Mouse (Mus musculus) right cerebral cortex, postnatal 4 days (tissue): Measurements from ENCODE around the gene Olfr1030.
"Not testable (repeated sequence)": the region's sequence is repeated elsewhere in the genome, so short reads cannot be mapped to it uniquely, and the experiment has no call there.

ENCODE experiments used
- DNase-seq: peaks from one replicate; pipeline ENCODE4 v3.0.0-alpha.2; 2022

The Olfr1030 gene

GRCm38 (mm10) chr2:85978976-85979375, at the start of gene Olfr1030:
Olfr1030 (plus strand) TSS chr2:85979276.
- no peak for DNase-seq

DNA sequence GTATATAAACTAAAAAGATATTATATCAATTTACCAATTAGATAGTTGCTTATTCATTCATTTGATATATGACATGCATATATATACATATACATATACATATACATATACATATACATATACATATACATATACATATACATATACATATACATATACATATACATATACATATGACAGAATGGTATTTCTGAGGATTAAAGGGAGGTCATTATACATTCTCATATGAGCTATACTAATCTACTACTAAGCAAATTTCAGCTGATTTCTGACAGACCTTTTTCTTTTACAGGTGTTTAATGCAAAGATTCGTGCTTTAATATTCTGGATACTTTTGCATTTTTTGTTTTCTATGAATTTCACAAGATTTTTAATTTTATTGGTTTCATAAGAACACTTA, 28.9 kb upstream of the Olfr1030 start, which contains the start of gene Olfr1028:
Gene Olfr1028, plus strand, starts transcription at position 301 of the 400 bp plus-strand sequence.
- DNase-seq: no peak

- DNase-seq: no peak
These were observed 5.5 kb upstream of the Olfr1030 start, which contains the start of gene Olfr1029 for GRCm38 (mm10) chr2:85973595-85973994. Olfr1029 (plus strand) TSS chr2:85973895.

DNA sequence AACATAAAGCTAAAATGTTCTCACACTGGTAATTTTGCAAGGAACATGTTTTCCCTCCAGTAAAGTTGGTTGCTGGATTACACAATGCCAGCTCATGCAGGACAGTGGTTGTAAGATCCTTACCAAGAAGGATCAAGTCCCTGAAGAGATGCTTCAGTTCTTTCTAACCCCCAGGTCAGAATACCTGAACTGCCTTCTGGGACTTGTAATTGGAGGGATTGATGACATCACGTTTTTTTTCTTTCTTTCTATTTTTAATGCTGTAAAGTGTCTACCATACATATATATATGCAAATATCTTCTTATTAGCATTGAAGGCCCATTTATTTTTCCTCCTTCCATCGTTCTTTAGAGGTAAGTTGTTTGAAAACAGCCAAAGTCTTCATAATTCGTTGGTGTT, 10.9 kb downstream of the Olfr1030 start, which contains the start of gene Olfr1031:
Gene Olfr1031, plus strand, starts transcription at position 301 of the 400 bp plus-strand sequence.
- DNase-seq: no peak

- no peak for DNase-seq
These were observed 26.2 kb downstream of the Olfr1030 start, which contains the start of gene Olfr1032 for GRCm38 (mm10) chr2:86005240-86005639. Olfr1032 (plus strand) TSS chr2:86005540.

DNA sequence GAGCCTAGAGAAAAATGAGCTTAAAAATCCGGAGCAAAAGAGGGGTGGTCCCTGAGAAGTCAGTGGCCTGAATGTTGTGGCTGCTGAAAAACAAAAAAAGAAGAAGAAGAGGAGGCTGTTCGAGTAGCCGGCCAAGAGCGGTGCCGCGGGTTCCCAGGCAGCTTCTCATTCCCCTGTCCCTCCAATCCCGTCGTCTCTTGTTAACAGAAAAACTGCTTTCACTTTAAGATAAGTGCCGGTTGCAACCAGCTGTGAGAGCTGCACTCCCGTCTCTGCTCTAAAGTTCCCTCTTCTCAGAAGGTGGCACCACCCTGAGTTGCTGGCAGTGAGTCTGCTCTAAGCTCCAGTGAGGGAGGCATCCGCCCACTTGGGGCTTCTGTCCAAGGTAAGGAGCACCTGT, 41.3 kb downstream of the Olfr1030 start, which contains the start of gene Olfr1033:
Gene Olfr1033, plus strand, starts transcription at position 228 of the 400 bp plus-strand sequence.
- not testable (repeated sequence) for DNase-seq

GRCm38 (mm10) chr2:86021518-86021917, 42.4 kb downstream of the Olfr1030 start:
- DNase-seq: not testable (repeated sequence)
